Mouse (Mus musculus) kidney, adult 9 months (tissue): Measurements from ENCODE around the gene Spata13.
A peak's percentile ranks its signal among the peaks of the same experiment; 100 is the strongest.

Experiments
- DNase-seq: peaks from one replicate; pipeline ENCODE4 v3.0.0; 2022

The Spata13 gene

DNA sequence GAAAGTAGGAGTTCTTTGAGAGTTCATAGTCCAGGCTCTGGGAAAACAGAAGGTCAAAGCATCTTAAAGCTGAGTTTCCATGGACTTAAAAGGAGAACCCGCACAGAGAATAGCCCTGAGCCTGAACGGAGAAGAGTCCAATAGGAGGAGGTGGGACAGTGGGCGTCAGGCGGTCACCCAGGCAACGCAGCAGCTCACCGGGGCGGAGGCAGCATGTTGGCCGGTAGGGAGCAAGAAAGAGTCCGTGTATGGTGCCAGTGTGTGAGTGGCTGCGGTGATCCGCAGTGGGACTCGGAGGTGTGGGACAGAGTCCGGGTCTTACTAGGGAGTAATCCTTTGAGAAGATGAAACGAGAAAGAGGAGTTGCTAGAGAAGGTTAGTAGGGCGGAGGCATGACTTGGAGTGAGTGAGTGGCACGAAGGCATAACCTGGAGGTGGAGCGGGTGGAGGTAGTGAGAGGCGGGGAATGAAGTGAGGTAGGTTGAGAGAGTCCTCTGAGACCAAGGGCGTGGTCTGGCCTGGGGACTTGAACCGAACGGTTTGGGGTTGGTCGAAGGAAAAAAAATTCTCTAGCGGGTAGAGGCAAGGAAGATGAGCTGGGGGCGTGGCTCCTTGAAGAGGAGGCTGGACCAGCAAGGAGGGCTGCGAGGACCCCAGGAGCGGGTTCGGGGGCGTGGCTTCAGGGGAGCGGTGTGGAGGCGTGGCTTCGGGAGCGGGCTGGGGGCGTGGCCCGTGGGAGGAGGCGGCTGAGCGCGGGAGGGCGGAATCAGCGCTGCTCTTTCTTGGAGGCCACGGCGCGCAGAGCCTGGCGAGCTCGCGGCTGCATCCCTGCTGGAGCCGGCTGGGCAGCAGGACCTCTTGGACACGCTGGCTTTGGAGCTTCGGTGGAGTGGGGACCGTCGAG is at the start of gene Spata13:
Spata13 (plus strand) TSS at position 41 of the 904 bp plus-strand sequence.
- peak; percentile 95 for DNase-seq

DNA sequence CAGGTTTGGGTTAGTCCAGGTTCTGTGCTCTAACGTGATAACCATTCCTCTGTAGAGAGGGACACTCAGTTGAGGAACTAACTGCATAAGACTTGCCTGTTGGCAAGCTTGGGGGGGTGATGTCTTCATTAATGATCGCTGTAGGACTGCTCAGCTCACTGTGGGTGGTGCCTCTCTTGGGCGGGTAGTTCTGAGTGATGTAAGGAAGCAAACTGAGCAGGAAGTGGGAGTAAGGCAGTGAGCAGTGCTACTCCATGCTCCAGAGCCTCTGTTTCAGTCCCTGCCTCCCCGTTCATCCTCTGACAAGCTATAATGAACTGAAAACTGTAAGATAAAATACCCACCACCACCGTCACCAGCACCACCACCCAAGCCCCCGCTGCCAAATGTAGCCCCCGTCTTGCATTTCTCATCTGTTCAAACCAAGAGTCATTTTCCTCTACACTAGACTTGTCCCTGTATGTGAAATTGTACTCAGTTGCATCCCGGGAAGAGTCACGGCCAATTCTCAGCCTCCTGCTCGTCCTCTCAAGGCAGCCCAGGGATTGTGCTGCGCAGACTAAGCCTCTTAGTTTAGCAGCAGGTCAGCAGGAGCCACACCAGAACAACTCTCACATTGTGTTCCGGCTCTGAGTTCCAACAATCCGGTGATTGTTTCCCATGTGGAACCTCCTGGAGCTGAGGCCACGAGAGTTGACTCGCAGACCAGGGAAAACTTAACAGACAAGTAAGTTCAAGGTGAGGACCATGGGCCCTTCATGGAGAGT is 46.9 kb upstream of the Spata13 start:
- DNase-seq, result no peak

DNA sequence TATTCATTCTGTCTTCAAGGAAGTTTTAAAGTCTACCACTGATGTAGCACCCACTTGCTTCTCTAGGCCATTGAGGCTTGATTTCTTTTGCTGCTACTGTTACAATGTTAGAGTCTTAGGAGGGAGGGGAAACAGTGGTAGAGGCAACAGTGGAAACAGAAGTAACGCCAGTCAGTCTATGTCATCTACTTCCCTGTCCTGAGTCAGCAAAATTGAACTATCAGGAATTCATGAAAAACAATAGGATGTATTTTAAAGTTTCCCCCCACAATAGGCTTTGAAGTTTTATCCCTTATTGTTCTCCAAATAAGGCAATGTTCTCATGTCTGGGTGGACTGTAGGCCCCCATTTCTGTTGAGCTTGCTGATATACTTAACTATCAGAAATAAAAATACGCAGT is 44.8 kb upstream of the Spata13 start:
- no peak for DNase-seq

DNA sequence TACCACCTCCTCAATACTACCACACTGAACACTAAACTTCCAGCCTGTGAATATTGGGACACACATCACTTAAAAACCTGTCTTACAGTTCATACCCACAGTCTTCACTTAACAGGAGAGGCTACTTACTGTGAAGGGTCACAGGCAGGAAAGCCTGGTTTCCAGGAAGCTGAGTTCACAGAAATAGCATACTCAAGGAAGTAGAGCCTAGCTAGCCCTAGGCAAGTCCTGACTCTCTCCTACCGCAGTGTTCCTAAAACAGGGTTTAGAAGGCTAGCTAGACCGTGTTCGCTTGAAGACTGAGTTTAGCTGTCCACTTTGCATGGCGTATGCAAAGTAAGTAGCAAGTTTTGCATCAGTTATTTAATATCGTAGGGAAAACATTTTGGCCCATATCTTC is 41.5 kb upstream of the Spata13 start:
- peak; percentile 17 for DNase-seq

DNA sequence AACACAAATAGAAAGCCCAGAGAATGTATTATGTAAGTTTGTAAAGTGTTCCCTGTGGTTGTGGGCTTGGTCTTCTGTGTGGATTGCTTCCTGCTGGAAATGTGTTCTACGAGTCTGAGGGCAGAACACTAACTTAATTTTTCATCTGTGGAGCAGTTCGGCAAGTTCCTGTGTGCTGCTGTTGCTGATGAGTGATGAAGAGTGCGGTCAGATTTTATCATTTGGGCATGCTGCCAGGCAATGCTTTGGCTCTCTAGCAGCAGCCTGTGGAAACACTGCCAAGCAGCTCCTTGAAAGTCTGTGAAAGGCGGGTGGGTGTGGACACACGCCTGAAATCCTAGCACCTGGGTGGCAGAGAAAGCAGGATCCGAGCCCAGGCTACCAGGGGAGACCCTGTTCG is 41.0 kb upstream of the Spata13 start:
- peak; percentile 73 for DNase-seq

DNA sequence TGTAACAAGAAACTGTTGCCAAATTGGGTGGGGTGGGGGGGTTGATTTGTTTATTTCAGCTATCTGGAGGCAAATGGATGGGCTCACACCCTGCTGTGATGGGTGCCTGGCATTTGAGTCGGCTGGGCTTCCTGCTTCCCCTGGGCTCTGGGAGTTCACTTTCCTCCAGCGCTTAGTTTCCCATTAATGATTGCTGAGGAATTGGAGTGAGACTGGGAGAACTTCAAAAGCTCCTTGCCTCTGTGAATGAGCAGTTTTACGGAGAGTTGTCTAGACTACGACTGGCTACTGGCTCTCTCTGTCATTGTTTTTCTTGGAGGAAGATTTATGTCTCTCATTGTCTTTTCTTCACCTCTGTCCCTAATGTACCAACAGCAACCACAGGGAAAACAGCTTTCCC is 36.2 kb upstream of the Spata13 start:
- DNase-seq, result peak; percentile 68

DNA sequence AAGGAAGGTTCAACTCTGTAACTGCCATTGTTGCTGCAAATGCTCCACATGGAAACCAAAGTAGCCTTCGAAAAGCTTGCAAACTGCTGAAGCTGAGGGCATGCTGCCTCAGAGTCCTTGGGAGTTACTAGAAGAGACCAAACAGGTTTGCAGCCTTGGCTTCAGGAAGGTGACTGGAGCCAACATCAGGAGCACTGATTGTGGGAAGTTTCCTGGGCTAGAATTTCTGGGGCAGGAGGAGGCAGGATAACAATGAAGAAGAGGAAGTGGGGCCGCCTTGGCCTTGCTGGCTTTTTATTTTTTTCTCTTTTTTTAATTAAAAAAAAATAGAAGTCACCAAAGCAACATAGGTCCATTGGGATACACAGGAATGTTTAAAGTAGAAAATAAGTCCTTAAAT is 34.8 kb upstream of the Spata13 start:
- peak; percentile 30 for DNase-seq

DNA sequence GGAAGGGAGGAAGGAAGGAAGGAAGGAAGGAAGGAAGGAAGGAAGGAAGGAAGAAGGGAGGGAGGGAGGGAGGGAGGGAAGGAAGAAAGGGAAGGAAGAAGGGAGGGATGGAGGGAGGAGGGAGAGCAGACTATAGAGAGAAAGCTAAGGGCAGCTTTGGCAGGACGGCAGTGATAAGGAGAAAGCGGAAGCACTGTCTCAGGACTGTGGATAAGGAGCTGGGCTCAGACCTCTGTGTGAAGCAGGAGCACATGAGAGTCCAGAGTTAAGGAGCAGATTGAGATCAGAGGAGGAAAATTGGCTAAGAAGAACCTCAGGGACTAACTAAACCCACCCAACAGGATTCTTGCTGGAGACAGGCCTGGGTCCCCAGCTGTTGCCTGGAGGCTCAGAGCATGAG is 28.2 kb upstream of the Spata13 start:
- no peak for DNase-seq

DNA sequence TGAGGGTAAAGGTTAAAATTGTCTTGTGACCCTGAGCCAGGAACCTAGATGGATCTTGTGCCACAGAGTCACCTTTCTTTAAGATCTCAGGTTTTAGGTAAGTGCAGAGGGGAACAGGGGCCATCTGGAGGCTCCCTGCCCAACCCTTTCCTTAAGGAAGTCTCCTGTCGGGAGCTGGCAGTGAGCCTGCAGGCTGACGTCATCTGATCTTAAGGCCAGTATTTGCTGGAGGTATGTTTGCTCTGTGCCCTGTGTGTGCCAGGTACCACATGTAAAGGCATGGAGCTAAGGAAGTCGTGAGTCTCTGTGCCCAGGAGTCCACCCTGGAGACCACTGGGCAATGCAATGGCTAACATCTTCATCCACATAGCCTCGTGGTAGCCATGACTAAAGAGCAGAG is 27.6 kb upstream of the Spata13 start:
- DNase-seq, result peak; percentile 40

DNA sequence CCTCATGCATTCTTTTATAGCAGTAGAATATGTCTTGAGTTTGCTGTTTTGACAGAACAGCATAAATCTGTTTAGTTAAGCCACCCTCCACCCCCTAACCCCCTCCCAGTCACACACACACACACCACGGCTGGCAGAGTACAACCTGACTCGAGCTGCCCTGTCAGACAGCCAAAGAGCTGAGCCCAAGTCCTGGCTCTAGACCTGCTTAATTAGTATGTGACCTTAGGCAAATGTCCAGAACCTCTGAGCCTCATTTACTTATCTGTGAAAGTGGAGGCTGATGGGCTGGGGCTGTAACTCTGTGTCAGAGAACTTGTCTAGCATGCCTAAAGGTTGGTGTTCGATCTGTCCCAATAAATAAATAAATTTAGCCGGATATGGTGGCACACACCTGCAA is 26.1 kb upstream of the Spata13 start:
- DNase-seq, result peak; percentile 30

DNA sequence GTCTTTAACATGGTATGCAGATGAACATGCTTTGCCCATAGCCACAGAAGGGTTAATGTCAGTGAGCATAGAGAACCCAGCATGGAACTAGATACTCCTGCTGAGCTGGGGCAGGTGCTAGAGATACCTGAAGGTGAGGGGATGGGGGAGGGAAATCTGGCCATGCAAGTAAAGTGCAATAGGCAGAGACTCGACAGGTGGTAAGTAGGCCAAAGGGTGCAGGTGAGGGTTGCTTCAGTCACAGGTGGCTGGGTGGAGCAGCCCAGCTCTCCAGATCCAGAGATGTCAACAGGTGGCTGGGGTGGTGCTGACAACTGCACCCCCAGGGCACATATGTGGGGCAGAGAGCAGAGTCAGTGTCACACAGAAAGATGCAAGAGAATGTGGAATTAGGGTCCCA is 24.6 kb upstream of the Spata13 start:
- DNase-seq, result no peak

DNA sequence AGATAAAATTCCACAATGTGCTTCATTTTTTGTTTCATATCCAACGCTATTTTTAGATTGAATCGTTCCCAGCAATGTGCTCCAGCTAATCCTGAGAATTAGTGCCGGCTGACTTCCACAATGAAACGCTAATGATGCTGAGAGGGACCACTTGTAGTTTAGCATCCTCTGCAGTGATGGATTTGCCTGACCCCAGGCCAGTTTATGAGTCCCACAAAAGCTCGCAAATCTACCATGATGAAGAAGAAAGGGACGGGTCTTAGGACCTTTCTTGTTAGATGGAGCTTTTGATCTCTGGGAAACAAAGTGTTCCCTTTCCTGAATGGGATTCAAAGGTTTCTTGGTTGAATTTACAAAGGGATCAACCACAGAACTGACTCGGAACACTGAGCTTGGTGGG is 21.1 kb upstream of the Spata13 start:
- DNase-seq, result no peak

DNA sequence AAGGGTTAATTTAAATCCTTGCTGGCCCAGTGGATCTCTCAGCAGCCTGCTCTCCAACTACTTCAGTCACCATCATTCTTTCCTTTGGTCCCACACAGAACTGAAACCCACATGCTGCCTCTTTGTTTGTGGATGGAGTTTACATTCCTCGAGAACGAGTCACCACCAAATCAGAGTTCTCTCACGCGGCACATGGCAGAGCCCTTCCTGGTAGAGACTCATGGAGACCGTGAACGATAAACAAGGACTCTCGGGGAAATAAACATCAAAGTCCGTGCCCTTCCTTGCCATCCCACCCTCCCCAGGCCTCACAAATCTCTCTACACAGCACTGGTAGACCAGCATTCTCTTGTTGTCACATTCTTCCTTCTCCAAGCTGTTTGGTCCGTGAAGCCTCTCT is 12.7 kb upstream of the Spata13 start:
- no peak for DNase-seq

DNA sequence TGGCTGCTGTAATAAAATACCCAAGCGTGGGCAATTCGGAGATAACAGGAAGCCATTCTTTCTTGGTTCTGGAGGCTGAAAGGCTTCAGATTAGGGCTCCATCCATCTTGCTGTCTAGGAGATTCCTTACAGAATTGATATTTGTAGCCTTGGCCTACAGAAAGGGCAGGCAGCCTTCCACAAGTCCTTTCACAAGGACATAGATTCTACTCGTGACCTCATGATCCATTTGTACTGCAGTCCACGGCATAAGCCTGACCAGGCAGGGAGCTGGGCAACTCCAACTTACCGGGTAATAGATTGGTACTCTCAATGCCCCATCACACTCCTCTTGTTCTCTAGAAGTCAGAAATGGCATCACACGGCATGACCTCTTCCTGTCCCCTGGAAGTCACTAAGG is 8.3 kb upstream of the Spata13 start:
- no peak for DNase-seq

DNA sequence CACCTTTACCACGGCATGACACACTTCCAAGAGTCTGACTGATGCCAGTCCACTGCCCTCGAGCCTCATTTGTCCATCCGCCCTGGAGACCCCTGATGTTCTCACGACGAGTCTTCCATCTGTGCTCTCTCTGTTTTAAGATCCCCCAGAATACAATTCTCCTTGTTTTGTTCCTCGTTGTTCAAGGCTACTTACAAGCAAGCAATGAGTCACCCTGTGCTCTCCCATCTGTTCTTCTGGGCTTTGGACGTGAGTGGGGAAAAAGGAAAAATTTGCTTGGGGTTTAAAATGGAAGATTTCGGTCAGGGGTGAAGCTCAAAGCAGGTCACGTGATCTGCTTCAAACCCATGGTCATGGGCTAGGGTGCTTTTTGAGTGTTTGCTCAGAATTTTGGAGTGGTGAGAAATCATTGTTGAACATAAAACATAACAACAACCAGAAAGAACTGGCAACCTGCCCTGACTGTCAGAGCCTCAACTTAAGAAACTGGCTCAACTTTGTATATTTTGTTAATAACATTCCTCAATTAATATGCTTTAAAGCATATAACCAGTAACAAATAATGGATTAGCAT is 3.8 kb upstream of the Spata13 start:
- no peak for DNase-seq

DNA sequence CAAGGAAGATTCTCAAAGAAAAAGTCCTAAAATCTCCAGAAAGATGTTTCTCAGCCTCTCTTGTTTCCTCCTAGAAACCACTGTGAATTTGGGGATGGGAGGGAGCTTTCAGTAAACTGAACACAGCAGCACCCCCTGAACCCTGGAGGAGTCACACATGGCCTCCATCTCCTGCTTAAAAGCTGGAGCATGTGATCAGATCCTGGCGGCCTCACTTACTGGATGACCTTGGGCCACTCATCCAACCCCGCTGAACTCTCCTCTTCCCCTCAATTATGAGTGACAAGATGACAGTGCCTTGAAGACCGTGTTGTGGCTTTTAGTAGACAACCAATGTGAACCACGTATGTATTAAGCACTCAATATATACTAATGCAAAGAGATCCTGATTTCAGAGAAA is 2.8 kb upstream of the Spata13 start:
- no peak for DNase-seq

DNA sequence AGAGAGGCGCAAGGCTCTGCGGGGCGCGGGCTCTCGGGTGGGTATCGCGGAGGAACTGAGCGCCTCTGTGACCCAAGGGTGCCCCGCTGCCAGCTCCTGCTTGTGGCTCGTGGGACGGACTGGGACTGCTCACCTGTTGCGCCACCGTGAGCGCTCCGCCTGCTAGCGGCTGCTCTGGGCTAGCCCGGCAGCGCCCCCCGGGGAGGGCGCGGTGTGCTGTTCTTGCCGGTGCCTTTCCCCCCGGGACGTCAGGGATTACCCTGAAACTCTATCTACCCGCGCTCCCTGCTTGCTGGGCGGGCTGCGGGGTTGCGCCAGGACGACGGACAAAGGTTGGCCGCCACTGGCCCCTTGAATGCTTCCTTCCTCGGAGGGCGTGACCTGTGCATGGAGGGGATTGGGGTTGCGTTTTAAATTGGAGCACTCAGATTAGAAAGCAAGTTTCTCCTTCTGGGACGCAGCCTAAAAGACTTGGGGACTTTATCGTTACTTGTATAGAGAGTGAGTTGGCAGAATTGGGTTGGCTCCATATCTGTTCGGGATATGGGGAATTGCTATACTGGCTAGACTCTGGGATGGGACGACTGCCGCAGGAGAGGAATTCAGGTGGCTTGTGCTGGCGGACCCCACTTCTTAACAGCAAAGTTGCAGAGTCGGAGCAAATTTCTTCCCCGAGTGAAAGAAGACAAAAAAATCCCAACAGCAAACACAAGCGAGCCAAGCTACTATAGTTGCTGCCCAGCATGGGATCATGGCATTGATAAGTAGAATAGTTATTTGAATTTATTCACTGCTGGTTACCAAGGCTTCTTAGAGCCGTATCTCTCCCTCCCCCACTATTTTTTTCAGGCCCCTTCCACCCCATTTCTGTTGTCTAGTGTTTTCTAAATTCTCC is 1.3 kb downstream of the Spata13 start:
- DNase-seq, result peak; percentile 71

DNA sequence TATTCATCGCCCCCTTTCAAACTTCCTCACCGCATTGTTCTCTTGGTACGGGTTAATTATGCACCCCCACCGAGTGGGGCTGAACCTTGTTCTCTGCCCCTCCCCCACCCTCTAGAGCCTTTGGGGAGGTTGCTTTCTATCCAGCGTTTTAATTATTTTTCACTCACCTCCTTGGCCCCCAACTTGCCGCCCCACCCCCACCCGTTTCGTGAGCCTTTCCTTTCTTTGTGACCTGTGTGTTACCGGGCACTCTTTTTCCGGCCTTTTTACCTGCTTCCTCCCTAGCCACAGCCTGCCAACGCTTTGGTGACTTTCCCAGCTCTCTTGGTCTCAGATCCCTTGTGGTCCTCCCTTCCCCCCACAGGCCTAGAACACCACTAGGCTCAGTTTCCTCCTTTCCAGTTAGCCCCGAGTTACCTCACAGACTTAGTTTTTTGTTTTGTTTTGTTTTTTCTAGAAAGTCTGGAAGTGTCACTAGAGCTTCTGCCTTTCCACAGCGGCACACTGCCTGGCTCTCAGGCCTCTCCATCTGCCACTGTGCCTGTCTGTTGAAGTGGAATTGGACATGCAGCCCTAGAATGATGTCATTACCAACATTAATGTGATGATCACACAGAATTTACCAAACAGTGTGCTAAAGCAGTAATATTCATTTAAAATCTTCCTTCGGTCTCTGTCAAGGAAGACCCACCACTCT is 2.3 kb downstream of the Spata13 start:
- peak; percentile 74 for DNase-seq

DNA sequence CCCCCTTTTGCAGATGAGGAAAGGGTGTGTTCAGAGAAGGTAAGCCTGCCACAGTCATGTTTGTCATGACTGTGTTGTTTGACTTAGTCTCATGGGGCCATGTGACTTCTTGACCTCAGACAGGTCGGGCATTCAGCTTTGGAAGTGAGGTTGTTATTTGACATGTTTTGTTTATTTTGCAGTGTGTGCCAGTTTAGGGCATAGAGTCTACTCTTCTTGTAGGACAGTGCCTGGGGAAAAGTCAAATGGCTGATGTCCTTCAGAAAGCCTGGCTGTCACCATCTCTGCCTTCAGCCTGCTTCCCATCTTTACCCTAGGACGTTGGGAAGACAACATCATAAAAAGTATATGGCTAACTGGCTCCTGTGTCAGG is 2.8 kb downstream of the Spata13 start:
- DNase-seq, result peak; percentile 49

DNA sequence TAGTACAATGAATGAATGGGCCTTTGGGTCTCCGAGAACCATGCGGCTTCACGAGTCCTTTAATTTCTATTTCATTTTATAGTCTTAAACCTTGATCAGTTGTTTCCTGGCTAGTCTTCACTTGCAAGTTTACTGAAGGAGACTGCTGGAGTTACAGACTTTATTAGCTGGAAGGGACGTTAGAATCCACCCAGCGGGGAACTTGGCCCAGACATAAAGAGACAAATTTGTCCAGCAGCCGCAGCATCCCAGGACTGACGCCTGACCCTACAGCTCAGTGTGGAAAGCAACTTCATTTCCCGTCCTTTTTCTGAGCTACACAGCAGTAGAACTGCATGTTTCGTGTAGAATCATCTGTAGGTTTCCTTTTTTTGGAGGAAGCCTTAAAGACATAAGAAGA is 3.2 kb downstream of the Spata13 start:
- DNase-seq, result no peak

DNA sequence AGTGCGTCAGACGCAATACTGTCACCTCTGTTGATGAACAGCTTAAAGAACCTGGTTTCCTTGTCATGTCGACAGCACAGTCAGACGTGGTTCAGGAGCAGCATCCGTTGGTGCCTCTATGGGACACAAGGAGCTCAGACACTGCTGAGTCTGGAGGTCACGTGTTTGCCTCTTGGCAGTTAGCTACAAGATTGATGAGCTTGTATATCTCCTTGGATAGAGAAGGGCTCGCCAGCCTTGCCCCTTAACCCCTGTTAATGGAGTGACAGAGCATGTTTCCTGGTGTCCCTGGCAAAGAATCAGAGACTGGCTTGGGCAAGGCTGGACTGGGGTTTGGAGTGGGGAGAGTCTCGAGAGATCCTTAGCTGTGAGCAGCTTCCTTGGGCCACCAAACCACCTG is 4.4 kb downstream of the Spata13 start:
- DNase-seq, result peak; percentile 85

DNA sequence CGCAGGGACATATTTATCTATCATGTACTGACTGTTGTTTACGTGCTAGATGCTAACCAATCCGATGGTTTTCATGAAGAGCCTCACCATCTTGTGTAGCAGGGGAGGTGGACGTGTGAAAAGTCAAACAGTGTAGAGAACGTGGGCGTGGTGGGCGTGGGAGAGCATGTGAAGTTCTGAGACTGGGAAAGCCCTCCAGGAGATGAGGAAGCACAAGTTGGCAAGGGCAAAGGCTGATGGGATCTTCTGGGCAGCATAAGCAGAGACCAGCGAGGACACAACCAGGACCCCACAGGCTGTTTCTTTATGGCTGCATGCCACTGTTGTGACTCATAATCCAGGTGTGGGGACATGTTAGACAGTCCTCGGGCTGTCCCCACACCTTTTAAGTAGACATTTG is 5.4 kb downstream of the Spata13 start:
- peak; percentile 3 for DNase-seq
